Mouse (Mus musculus) liver, embryonic 14.5 days (tissue): ENCODE measurements around the gene Pheta1. TPM values are rescaled to one million over a fixed set of nuclear protein-coding genes. Genes with fewer than 3 reads are reported as not detected.

Experiments
- ATAC-seq: fragments of 200-750 bp; cut with Nextera tagmentation; 2 replicates; pipeline ENCODE4 v1.8.0; 2017; ENCODE audit warnings: moderate number of reproducible peaks, mild to moderate bottlenecking, moderate library complexity; ENCODE audit not compliant: insufficient read depth
- DNase-seq, 3 experiments: peaks; one replicate each; pipeline ENCODE4 v3.0.0-alpha.2; 2012 to 2013; ENCODE audit warnings: low read depth in 3 of 3, low spot score in 3 of 3
- H3K27ac ChIP-seq: fragments of 300-500 bp; sonication (generic); 2 replicates; pipeline ENCODE4 v1.5.1; 2014; ENCODE audit warnings: moderate library complexity, mild to moderate bottlenecking, control low read depth, inconsistent platforms
- H3K27me3 ChIP-seq: fragments of 300-500 bp; sonication (generic); 2 replicates; pipeline ENCODE4 v1.6.1; 2014; ENCODE audit warnings: mild to moderate bottlenecking, low read length, moderate library complexity; ENCODE audit not compliant: control insufficient read depth, insufficient read depth
- H3K36me3 ChIP-seq: fragments of 300-500 bp; sonication (generic); replicated peaks from 2 replicates; pipeline ENCODE4 v1.6.1; 2014; ENCODE audit warnings: low read depth; ENCODE audit not compliant: control insufficient read depth, insufficient read depth
- H3K4me1 ChIP-seq, 2 experiments: fragments of 200-500 bp in 1 of 2; fragments of 300-500 bp in 1 of 2; sonication (generic) in 1 of 2; replicated peaks; 2 replicates each; pipeline ENCODE4 v1.6.1; 2012 to 2014; ENCODE audit warnings: antibody characterized with exemption in 1 of 2, inconsistent platforms in 1 of 2, low read length in 1 of 2; ENCODE audit not compliant: control insufficient read depth in 2 of 2, insufficient read depth in 2 of 2
- H3K4me2 ChIP-seq: fragments of 300-500 bp; sonication (generic); 2 replicates; pipeline ENCODE4 v1.6.1; 2014; ENCODE audit warnings: low read depth, mild to moderate bottlenecking, control low read depth, moderate library complexity
- H3K4me3 ChIP-seq, 2 experiments: fragments of 200-500 bp in 1 of 2; fragments of 300-500 bp in 1 of 2; sonication (generic) in 1 of 2; 2 replicates each; pipeline ENCODE4 v1.5.1; 2012 to 2014; ENCODE audit warnings: low read depth in 2 of 2, low read length in 2 of 2, mild to moderate bottlenecking in 2 of 2, control low read depth in 1 of 2, inconsistent platforms in 1 of 2, moderate library complexity in 1 of 2; ENCODE audit not compliant: insufficient read depth in 1 of 2
- H3K9ac ChIP-seq: fragments of 300-500 bp; sonication (generic); replicated peaks from 2 replicates; pipeline ENCODE4 v1.6.1; 2014; ENCODE audit warnings: mild to moderate bottlenecking, control low read depth, moderate library complexity
- H3K9me3 ChIP-seq: fragments of 300-500 bp; sonication (generic); 2 replicates; pipeline ENCODE4 v1.6.1; 2016; ENCODE audit warnings: low read length, mixed read lengths; ENCODE audit not compliant: control insufficient read depth
- CTCF ChIP-seq: IDR thresholded peaks from 2 replicates; pipeline ENCODE4 v1.5.1; 2016; ENCODE audit warnings: antibody characterized with exemption, low read depth, control low read depth
- EP300 ChIP-seq: IDR thresholded peaks from 2 replicates; pipeline ENCODE4 v1.6.1; 2016; ENCODE audit warnings: antibody characterized with exemption, low read depth
- WGBS: fragments of 180-500 bp; shearing (Covaris S2); extraction: QIAGEN DNeasy Blood & Tissue Kit; methylation state at CpG from one replicate; pipeline ENCODE4 v1.1.7; 2014; ENCODE audit not compliant: insufficient replicate concordance; 5-methylcytosine and 5-hydroxymethylcytosine counted together
- polyA plus RNA-seq, 2 experiments: library from polyadenylated mRNA; depleted of rRNA in 1 of 2; stranded (reverse) in 1 of 2; unstranded in 1 of 2; fragments of >200 nt; fragmentation: Nextera tagmentation in 1 of 2; extraction: Ambion mirVana in 1 of 2; gene quantifications; 2 replicates each; pipeline versions ENCODE4 v1.2.1 to v1.2.3; 2012 to 2014

The Pheta1 gene
- polyA plus RNA-seq, 2 experiments, result 2.4 to 2.6 TPM

GRCm38 (mm10) chr5:121816611-121817010, 32.2 kb upstream of the Pheta1 start:
- Histone ChIP-seq H3K9me3 (no peaks in the 10 kb centered on the region), H3K36me3 (peaks cover 58% of the 10 kb centered on the region), H3K9ac (no peak overlapping the region), H3K4me1 (no peaks in the 10 kb centered on the region; a peak in 1 of 4 replicates), H3K4me3 (no peak overlapping the region), H3K27ac (no peak overlapping the region), H3K27me3 (no peaks in the 10 kb centered on the region), H3K4me2 (no peak overlapping the region)
- WGBS, result 87% methylated on average over 2 of the region's 2 CpGs
- TF ChIP-seq EP300, result no peak
- TF ChIP-seq CTCF, result no peak
- DNase-seq, result no peak
- no peak for ATAC-seq

- TF ChIP-seq CTCF, result no peak
- TF ChIP-seq EP300, result no peak
- Histone ChIP-seq H3K9me3 (no peaks in the 10 kb centered on the region), H3K4me1 (no peaks in the 10 kb centered on the region; a peak in 1 of 4 replicates), H3K27me3 (no peaks in the 10 kb centered on the region), H3K27ac (no peak overlapping the region), H3K4me2 (no peak overlapping the region), H3K4me3 (no peak overlapping the region), H3K9ac (no peak overlapping the region), H3K36me3 (peaks cover 55% of the 10 kb centered on the region)
- ATAC-seq, result no peak
- WGBS, result 81% methylated on average over 9 of the region's 9 CpGs
- no peak for DNase-seq
Observed at GRCm38 (mm10) chr5:121817551-121817950, 31.2 kb upstream of the Pheta1 start.

GRCm38 (mm10) chr5:121818401-121818800, 30.4 kb upstream of the Pheta1 start:
- H3K4me2 ChIP-seq, result no peak overlapping the region
- no peak for ATAC-seq
- 87% methylated on average over 7 of the region's 7 CpGs for WGBS
- DNase-seq, result no peak
- no peak overlapping the region for H3K9ac ChIP-seq
- no peaks in the 10 kb centered on the region for H3K9me3 ChIP-seq
- H3K36me3 ChIP-seq, result peaks cover 48% of the 10 kb centered on the region
- no peaks in the 10 kb centered on the region; a peak in 1 of 4 replicates for H3K4me1 ChIP-seq
- no peaks in the 10 kb centered on the region for H3K27me3 ChIP-seq
- H3K4me3 ChIP-seq, result no peak overlapping the region
- no peak overlapping the region for H3K27ac ChIP-seq
- TF ChIP-seq CTCF (no peak), EP300 (no peak)

GRCm38 (mm10) chr5:121818862-121819261, 29.9 kb upstream of the Pheta1 start:
- Histone ChIP-seq H3K27me3 (no peaks in the 10 kb centered on the region), H3K4me1 (peaks cover 0 to 4% of the 10 kb centered on the region in 2 experiments; a peak in 1 of 4 replicates), H3K9me3 (no peaks in the 10 kb centered on the region), H3K9ac (no peak overlapping the region), H3K36me3 (peaks cover 43% of the 10 kb centered on the region), H3K27ac (no peak overlapping the region), H3K4me2 (no peak overlapping the region), H3K4me3 (no peak overlapping the region)
- DNase-seq, result no peak
- no peak for TF ChIP-seq EP300
- no peak for TF ChIP-seq CTCF
- ATAC-seq, result no peak
- 79% methylated on average over 4 of the region's 4 CpGs for WGBS

GRCm38 (mm10) chr5:121819559-121819958, 29.2 kb upstream of the Pheta1 start:
- TF ChIP-seq CTCF (no peak), EP300 (no peak)
- Histone ChIP-seq H3K27ac (no peak overlapping the region), H3K9me3 (no peaks in the 10 kb centered on the region), H3K27me3 (no peaks in the 10 kb centered on the region), H3K4me1 (peaks cover 0 to 4% of the 10 kb centered on the region in 2 experiments; a peak in 1 of 4 replicates), H3K9ac (no peak overlapping the region), H3K4me2 (no peak overlapping the region), H3K36me3 (peaks cover 37% of the 10 kb centered on the region), H3K4me3 (no peak overlapping the region)
- DNase-seq, result no peak
- ATAC-seq, result no peak
- WGBS, result 33% methylated on average over 5 of the region's 5 CpGs
